In genomic region chr7:132576116-132576650, GRCm38 (mm10) we compare ENCODE assay signal across 8 mouse cellular contexts. TPM values are rescaled to one million over a fixed set of nuclear protein-coding genes. Genes with fewer than 3 reads are reported as not detected.
DNase-seq lines count a peak whose midpoint lies in the region; ATAC-seq lines count a peak whose summit lies in the region.

Oat (minus strand) TSS chr7:132576398.

- peaks cover 7% of the 10 kb centered on the region for H3K4me1 ChIP-seq in hindbrain, embryonic 16.5 days (ENCODE audit: control insufficient read depth, insufficient read depth, low read depth, low read length)

- H3K36me3 ChIP-seq in hindbrain, embryonic 16.5 days (ENCODE audit: control insufficient read depth, insufficient read depth, low read length) = no peaks in the 10 kb centered on the region
- H3K36me3 ChIP-seq in macrophage (ENCODE audit: inconsistent target) = no peaks in the 10 kb centered on the region

- no peaks in the 10 kb centered on the region for H3K9me3 ChIP-seq in hindbrain, embryonic 16.5 days (ENCODE audit: control insufficient read depth, low read length)

- peaks cover 43% of the 10 kb centered on the region for H3K79me2 ChIP-seq in macrophage (ENCODE audit: inconsistent target)

- peak within 1 kb of the TSS; percentile 77 for H3K9ac ChIP-seq in hindbrain, embryonic 16.5 days (ENCODE audit: low read depth, low read length)

- peak within 1 kb of the TSS; percentile 88 for H3K4me3 ChIP-seq in hindbrain, embryonic 16.5 days (ENCODE audit: low read length)
- peak within 1 kb of the TSS; percentile 40 for H3K4me3 ChIP-seq in macrophage (ENCODE audit: inconsistent target)

- peak within 1 kb of the TSS; percentile 80 for H3K4me2 ChIP-seq in hindbrain, embryonic 16.5 days (ENCODE audit: low read length)

- peak within 1 kb of the TSS; percentile 92 for H3K27ac ChIP-seq in hindbrain, embryonic 16.5 days (ENCODE audit: low read depth, low read length)
- peak within 1 kb of the TSS; percentile 42 for H3K27ac ChIP-seq in macrophage

- DNase-seq in WW6 (ENCODE audit: low read depth, low spot score) = peak; percentile 93
- DNase-seq in cerebellum, postnatal 4 days (ENCODE audit: low spot score in 2 of 2) = peak; percentile 85 to 91
- DNase-seq in gastrocnemius, adult 18-20 months (ENCODE audit: low spot score) = peak; percentile 96
- DNase-seq in left cerebral cortex, adult 18-20 months (ENCODE audit: low spot score in 2 of 2) = peak; percentile 89 to 95
- peak; percentile 96 for DNase-seq in right cerebral cortex, adult 18-20 months
- peak; percentile 68 for DNase-seq in urinary bladder, postnatal 10 days (ENCODE audit: low spot score)

- no peaks in the 10 kb centered on the region for H3K27me3 ChIP-seq in hindbrain, embryonic 16.5 days (replicated peaks; ENCODE audit: control insufficient read depth, insufficient read depth, low read length)

- under 1% methylated on average over 44 of the region's 49 CpGs for WGBS in hindbrain, embryonic 16.5 days
- 1% methylated on average over 39 of the region's 49 CpGs for WGBS in macrophage (ENCODE audit: missing documents)

- peak; percentile 97 for ATAC-seq in hindbrain, embryonic 16.5 days

RNA-seq across cellular contexts. Expression of gene Oat, which starts in this region (rescaled TPM):
- 100 to 1,000 TPM; 150 to 177 TPM for total RNA-seq in gastrocnemius, adult 18-20 months (2021)
- 124 and 133 TPM in 2 replicates for polyA plus RNA-seq in hindbrain, embryonic 16.5 days (2015; fragmentation: Nextera tagmentation; extraction: Ambion mirVana)
- total RNA-seq in left cerebral cortex, adult 18-20 months (2021) = 10 to 100 TPM; 94.9 to 95.0 TPM
- total RNA-seq in macrophage (2018; cell fraction: chromatin; rRNA removed) = 10 to 100 TPM in 14 of 26 experiments, 1 to 10 TPM in 12; 4.0 to 23.7 (median 10.5) TPM
- total RNA-seq in macrophage (2018; cell fraction: cytosol; rRNA removed) = 10 to 100 TPM; 29.5 to 72.1 (median 48.9) TPM
- total RNA-seq in macrophage (2018; cell fraction: nucleus; rRNA removed) = 10 to 100 TPM; 14.0 to 36.5 (median 24.7) TPM
- 46.9 to 79.8 TPM (median 59.3 TPM) in 3 replicates for polyA plus RNA-seq in macrophage (2018)

Comparison
In these comparisons a context has a peak if more than half of its experiments do, and no peak if none do; other contexts are left out.
1. Peak in every context shown above with its lines: DNase-seq, ATAC-seq, H3K4me3 ChIP-seq and H3K27ac ChIP-seq.